Mouse (Mus musculus) urinary bladder, postnatal 14 days (tissue): ENCODE results near the gene Mab21l3.
A peak's percentile ranks its signal among the peaks of the same experiment; 100 is the strongest.
"Not testable (repeated sequence)": the region's sequence is repeated elsewhere in the genome, so short reads cannot be mapped to it uniquely, and the experiment has no call there.

Source experiments
- DNase-seq: peaks from one replicate; pipeline ENCODE4 v3.0.0; 2021; ENCODE audit warnings: low spot score

Mab21l3 gene

GRCm38 (mm10) chr3:101842372-101843094, 6.2 kb downstream of the Mab21l3 start:
- DNase-seq, result no peak

- DNase-seq, result no peak
These were observed 9.4 kb downstream of the Mab21l3 start for GRCm38 (mm10) chr3:101839327-101839726.

- peak; percentile 51 for DNase-seq
These were observed 11.8 kb downstream of the Mab21l3 start for GRCm38 (mm10) chr3:101836971-101837370.

GRCm38 (mm10) chr3:101836532-101836931, 12.2 kb downstream of the Mab21l3 start:
- no peak for DNase-seq

- DNase-seq, result peak; percentile 90
These were observed 12.7 kb downstream of the Mab21l3 start for GRCm38 (mm10) chr3:101836045-101836444.

- peak; percentile 33 for DNase-seq
These were observed 17.4 kb downstream of the Mab21l3 start for GRCm38 (mm10) chr3:101831189-101831858.

GRCm38 (mm10) chr3:101829881-101830616, 18.7 kb downstream of the Mab21l3 start:
- DNase-seq, result no peak

- DNase-seq, result no peak
These were observed 20.2 kb downstream of the Mab21l3 start for GRCm38 (mm10) chr3:101828595-101828994.

- DNase-seq, result no peak
These were observed 21.5 kb downstream of the Mab21l3 start for GRCm38 (mm10) chr3:101827220-101827715.

GRCm38 (mm10) chr3:101824338-101824737, 24.4 kb downstream of the Mab21l3 start:
- DNase-seq, result no peak

- DNase-seq, result no peak
These were observed 26.7 kb downstream of the Mab21l3 start for GRCm38 (mm10) chr3:101822052-101822451.

- DNase-seq, result not testable (repeated sequence)
These were observed 28.1 kb downstream of the Mab21l3 start for GRCm38 (mm10) chr3:101820708-101821107.

GRCm38 (mm10) chr3:101816006-101816405, 32.8 kb downstream of the Mab21l3 start:
- peak; percentile 65 for DNase-seq

GRCm38 (mm10) chr3:101814790-101815189, 34.0 kb downstream of the Mab21l3 start:
- no peak for DNase-seq

GRCm38 (mm10) chr3:101812341-101812962, 36.3 kb downstream of the Mab21l3 start:
- DNase-seq, result peak; percentile 58

- no peak for DNase-seq
These were observed 36.8 kb downstream of the Mab21l3 start for GRCm38 (mm10) chr3:101811931-101812330.

- no peak for DNase-seq
These were observed 41.1 kb downstream of the Mab21l3 start for GRCm38 (mm10) chr3:101807646-101808045.

GRCm38 (mm10) chr3:101806941-101807340, 41.8 kb downstream of the Mab21l3 start:
- DNase-seq, result no peak

- peak; percentile 89 for DNase-seq
These were observed 42.6 kb downstream of the Mab21l3 start for GRCm38 (mm10) chr3:101806149-101806548.

- DNase-seq, result peak; percentile 24
These were observed 43.2 kb downstream of the Mab21l3 start for GRCm38 (mm10) chr3:101805562-101806004.

- DNase-seq, result no peak
These were observed 43.7 kb downstream of the Mab21l3 start for GRCm38 (mm10) chr3:101804971-101805561.

GRCm38 (mm10) chr3:101804331-101804730, 44.4 kb downstream of the Mab21l3 start:
- no peak for DNase-seq
